Mouse (Mus musculus) gastrocnemius, postnatal 25 days (tissue): ENCODE measurements around the gene Nfia. TPM values are rescaled to one million over a fixed set of nuclear protein-coding genes. Genes with fewer than 3 reads are reported as not detected.

Experiments
- DNase-seq: peaks from one replicate; pipeline ENCODE4 v3.0.0; 2022
- total RNA-seq, 2 experiments: library from RNA; stranded (reverse); gene quantifications; 1 replicate in 1 of 2; 2 replicates in 1 of 2; pipeline ENCODE4 v1.2.3; 2021

Nfia gene
- total RNA-seq, 2 experiments from 2014 or later = 54.7 to 55.0 TPM

GRCm38 (mm10) chr4:98004986-98005385 is 232.5 kb downstream of the Nfia start:
- no peak for DNase-seq

GRCm38 (mm10) chr4:98008814-98009368 is 236.4 kb downstream of the Nfia start:
- no peak for DNase-seq

GRCm38 (mm10) chr4:98009966-98010365 is 237.4 kb downstream of the Nfia start:
- DNase-seq = no peak

- no peak for DNase-seq
Observed at GRCm38 (mm10) chr4:98019811-98020210, 247.3 kb downstream of the Nfia start.

- DNase-seq = no peak
Observed at GRCm38 (mm10) chr4:98020836-98021235, 248.3 kb downstream of the Nfia start.

- DNase-seq = no peak
Observed at GRCm38 (mm10) chr4:98023245-98023792, 250.8 kb downstream of the Nfia start.

- no peak for DNase-seq
Observed at GRCm38 (mm10) chr4:98027412-98027811, 254.9 kb downstream of the Nfia start.

GRCm38 (mm10) chr4:98031871-98032270 is 259.3 kb downstream of the Nfia start:
- DNase-seq = no peak

GRCm38 (mm10) chr4:98032332-98032731 is 259.8 kb downstream of the Nfia start:
- DNase-seq = no peak

GRCm38 (mm10) chr4:98039095-98039494 is 266.6 kb downstream of the Nfia start:
- DNase-seq = no peak

- DNase-seq = no peak
Observed at GRCm38 (mm10) chr4:98040179-98040578, 267.6 kb downstream of the Nfia start.

GRCm38 (mm10) chr4:98044611-98045010 is 272.1 kb downstream of the Nfia start:
- no peak for DNase-seq

- no peak for DNase-seq
Observed at GRCm38 (mm10) chr4:98047369-98047768, 274.8 kb downstream of the Nfia start.

GRCm38 (mm10) chr4:98049584-98049983 is 277.1 kb downstream of the Nfia start:
- peak; percentile 27 for DNase-seq

GRCm38 (mm10) chr4:98050003-98050620 is 277.6 kb downstream of the Nfia start:
- no peak for DNase-seq

GRCm38 (mm10) chr4:98050781-98051180 is 278.2 kb downstream of the Nfia start:
- no peak for DNase-seq

- no peak for DNase-seq
Observed at GRCm38 (mm10) chr4:98051326-98051725, 278.8 kb downstream of the Nfia start.

- DNase-seq = no peak
Observed at GRCm38 (mm10) chr4:98055036-98055435, 282.5 kb downstream of the Nfia start.

- DNase-seq = no peak
Observed at GRCm38 (mm10) chr4:98056396-98057020, 284.0 kb downstream of the Nfia start.

GRCm38 (mm10) chr4:98057246-98057645 is 284.7 kb downstream of the Nfia start:
- DNase-seq = no peak

GRCm38 (mm10) chr4:98057721-98058120 is 285.2 kb downstream of the Nfia start:
- peak; percentile 53 for DNase-seq

GRCm38 (mm10) chr4:98058182-98058581 is 285.6 kb downstream of the Nfia start:
- DNase-seq = no peak

GRCm38 (mm10) chr4:98060601-98061000 is 288.1 kb downstream of the Nfia start:
- DNase-seq = no peak

- no peak for DNase-seq
Observed at GRCm38 (mm10) chr4:98061086-98061485, 288.6 kb downstream of the Nfia start.
